Mouse (Mus musculus) bone marrow macrophage, adult 2 months (primary cell): ENCODE results near the gene H1fnt.

Source experiments
- CTCF ChIP-seq: IDR thresholded peaks from 2 replicates; pipeline ENCODE4 v1.5.1; 2012; ENCODE audit warnings: low read depth, mild to moderate bottlenecking, low read length, moderate library complexity
- POLR2A ChIP-seq: IDR thresholded peaks from 2 replicates; pipeline ENCODE4 v1.6.1; 2012; ENCODE audit warnings: mild to moderate bottlenecking, low read depth, low read length, borderline replicate concordance

GRCm38 (mm10) chr15:98213336-98213870, 43.7 kb downstream of the H1fnt start:
- TF ChIP-seq POLR2A: no peak
- no peak for TF ChIP-seq CTCF
